Mouse (Mus musculus): Measurements from ENCODE around the gene Akap14. TPM values are rescaled to one million over a fixed set of nuclear protein-coding genes. Genes with fewer than 3 reads are reported as not detected.

The Akap14 gene
- total RNA-seq, 1 experiment, result not detected

DNA sequence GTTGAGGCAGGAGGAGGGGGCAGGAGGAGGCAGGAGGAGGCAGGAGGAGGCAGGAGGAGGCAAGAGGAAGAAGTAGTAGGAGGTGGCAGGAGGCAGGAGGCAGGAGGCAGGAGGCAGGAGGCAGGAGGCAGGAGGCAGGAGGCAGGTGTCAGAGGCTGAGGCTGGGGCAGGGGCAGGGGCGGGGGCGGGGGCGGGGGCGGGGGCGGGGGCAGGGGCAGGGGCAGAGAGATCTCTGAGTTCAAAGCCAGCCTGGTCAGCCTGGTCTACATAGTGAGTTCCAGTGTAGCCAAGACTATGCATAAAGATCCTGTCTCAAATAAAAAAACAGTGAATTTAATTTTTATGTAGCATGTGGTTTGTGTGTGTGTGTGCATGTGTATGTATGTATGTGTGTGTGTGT, 51.6 kb downstream of the Akap14 start:
- Histone ChIP-seq H3K27ac (ENCODE audit: insufficient read depth, low read depth, low read length, poor library complexity, severe bottlenecking) (no peak overlapping the region), H3K4me1 (ENCODE audit: control insufficient read depth in 2 of 2, insufficient read depth in 2 of 2, low read length in 2 of 2, poor library complexity in 1 of 2) (no peaks in the 10 kb centered on the region), H3K9me3 (ENCODE audit: control insufficient read depth, insufficient read depth, low read depth, low read length) (no peaks in the 10 kb centered on the region), H3K4me3 (ENCODE audit: insufficient read depth in 1 of 2, low read depth in 1 of 2, low read length in 2 of 2, poor library complexity in 1 of 2, severe bottlenecking in 1 of 2) (no peak overlapping the region), H3K36me3 (ENCODE audit: control insufficient read depth, insufficient read depth, low read length, poor library complexity, severe bottlenecking) (no peaks in the 10 kb centered on the region), H3K9ac (ENCODE audit: insufficient read depth, low read depth, low read length, poor library complexity, severe bottlenecking) (no peak overlapping the region)
- DNase-seq (ENCODE audit: low read depth, low spot score), result no peak
- TF ChIP-seq ZC3H11A (IDR thresholded peaks at IDR 0.05; ENCODE audit: borderline replicate concordance, low read depth, low read length) (no peak), HCFC1 (IDR thresholded peaks at IDR 0.05; ENCODE audit: borderline replicate concordance, insufficient read depth, low read length) (no peak), CHD2 (IDR thresholded peaks at IDR 0.05; ENCODE audit: low read depth, low read length) (no peak), MAFK (IDR thresholded peaks at IDR 0.05; ENCODE audit: insufficient read depth, low read depth, low read length) (no peak), ZNF384 (IDR thresholded peaks at IDR 0.05; ENCODE audit: low read depth, low read length) (no peak)
- in situ Hi-C loops (cut with MboI; ENCODE audit: low sequenced_read_pairs in 2 of 2, unreplicated experiment in 2 of 2), result no loop called here

GRCm38 (mm10) chrX:37110881-37111193, 57.8 kb downstream of the Akap14 start:
- Histone ChIP-seq H3K36me3 (ENCODE audit: control insufficient read depth, insufficient read depth, low read length, poor library complexity, severe bottlenecking) (no peaks in the 10 kb centered on the region; the same call in 1 of the 2 replicates), H3K9ac (ENCODE audit: insufficient read depth, low read depth, low read length, poor library complexity, severe bottlenecking) (no peak overlapping the region), H3K4me1 (ENCODE audit: control insufficient read depth in 2 of 2, insufficient read depth in 2 of 2, low read length in 2 of 2, poor library complexity in 1 of 2) (no peaks in the 10 kb centered on the region), H3K27ac (ENCODE audit: insufficient read depth, low read depth, low read length, poor library complexity, severe bottlenecking) (no peak overlapping the region), H3K4me3 (ENCODE audit: insufficient read depth in 1 of 2, low read depth in 1 of 2, low read length in 2 of 2, poor library complexity in 1 of 2, severe bottlenecking in 1 of 2) (no peak overlapping the region), H3K9me3 (ENCODE audit: control insufficient read depth, insufficient read depth, low read depth, low read length) (no peaks in the 10 kb centered on the region)
- in situ Hi-C loops (cut with MboI; ENCODE audit: low sequenced_read_pairs in 2 of 2, unreplicated experiment in 2 of 2), result no loop called here
- TF ChIP-seq ZC3H11A (IDR thresholded peaks at IDR 0.05; ENCODE audit: borderline replicate concordance, low read depth, low read length), result no peak
- no peak for TF ChIP-seq HCFC1 (IDR thresholded peaks at IDR 0.05; ENCODE audit: borderline replicate concordance, insufficient read depth, low read length)
- TF ChIP-seq CHD2 (IDR thresholded peaks at IDR 0.05; ENCODE audit: low read depth, low read length), result no peak
- TF ChIP-seq MAFK (IDR thresholded peaks at IDR 0.05; ENCODE audit: insufficient read depth, low read depth, low read length), result no peak
- no peak for TF ChIP-seq ZNF384 (IDR thresholded peaks at IDR 0.05; ENCODE audit: low read depth, low read length)
- no peak for DNase-seq (ENCODE audit: low read depth, low spot score)

DNA sequence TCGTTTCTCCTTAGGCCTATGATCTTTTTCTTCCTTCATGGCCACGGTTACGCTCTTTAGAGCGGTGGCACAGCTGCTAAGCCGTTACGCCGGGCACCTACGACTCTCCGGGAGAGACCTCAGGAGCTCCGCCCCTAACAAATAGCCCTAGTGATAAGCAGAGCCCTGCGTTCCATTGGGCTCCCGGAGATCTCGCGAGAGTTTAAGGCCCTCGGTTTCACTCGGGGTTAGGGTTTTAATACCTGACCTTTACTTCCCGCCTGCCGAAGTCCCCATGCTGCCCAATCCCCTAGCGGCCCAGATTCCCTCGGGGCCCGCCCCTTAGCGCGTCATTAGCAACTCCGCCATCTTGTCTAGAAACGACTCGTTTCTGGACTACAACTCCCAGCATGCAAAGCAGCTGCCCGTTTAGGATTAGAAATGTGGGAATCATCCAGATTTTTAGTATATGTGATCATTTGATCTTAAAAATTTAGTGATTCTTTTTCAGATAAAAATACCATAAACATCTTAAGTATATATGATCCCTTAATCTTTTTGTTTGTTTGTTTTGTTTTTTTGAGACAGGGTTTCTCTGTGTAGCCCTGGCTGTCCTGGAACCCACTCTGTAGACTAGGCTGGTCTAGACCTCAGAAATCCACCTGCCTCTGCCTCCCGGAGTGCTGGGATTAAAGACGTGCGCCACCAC, 58.3 kb downstream of the Akap14 start, which contains the start of gene Upf3b:
Gene Upf3b, minus strand, starts transcription at position 130 of the 688 bp plus-strand sequence.
- Histone ChIP-seq H3K9me3 (ENCODE audit: control insufficient read depth, insufficient read depth, low read depth, low read length) (no peaks in the 10 kb centered on the region), H3K27ac (ENCODE audit: insufficient read depth, low read depth, low read length, poor library complexity, severe bottlenecking) (peak within 1 kb of the TSS; percentile 66), H3K4me1 (ENCODE audit: control insufficient read depth in 2 of 2, insufficient read depth in 2 of 2, low read length in 2 of 2, poor library complexity in 1 of 2) (no peaks in the 10 kb centered on the region), H3K4me3 (ENCODE audit: insufficient read depth in 1 of 2, low read depth in 1 of 2, low read length in 2 of 2, poor library complexity in 1 of 2, severe bottlenecking in 1 of 2) (peak within 1 kb of the TSS; percentile 80 to 93), H3K9ac (ENCODE audit: insufficient read depth, low read depth, low read length, poor library complexity, severe bottlenecking) (peak within 1 kb of the TSS; percentile 93), H3K36me3 (ENCODE audit: control insufficient read depth, insufficient read depth, low read length, poor library complexity, severe bottlenecking) (no peaks in the 10 kb centered on the region; the same call in 1 of the 2 replicates)
- DNase-seq (ENCODE audit: low read depth, low spot score), result peak; percentile 91
- TF ChIP-seq MAFK (IDR thresholded peaks at IDR 0.05; ENCODE audit: insufficient read depth, low read depth, low read length), result no peak
- TF ChIP-seq ZNF384 (IDR thresholded peaks at IDR 0.05; ENCODE audit: low read depth, low read length), result no peak
- peak; percentile 89 for TF ChIP-seq CHD2 (IDR thresholded peaks at IDR 0.05; ENCODE audit: low read depth, low read length)
- TF ChIP-seq HCFC1 (IDR thresholded peaks at IDR 0.05; ENCODE audit: borderline replicate concordance, insufficient read depth, low read length), result peak; percentile 87
- TF ChIP-seq ZC3H11A (IDR thresholded peaks at IDR 0.05; ENCODE audit: borderline replicate concordance, low read depth, low read length), result no peak
- in situ Hi-C loops (cut with MboI; ENCODE audit: low sequenced_read_pairs in 2 of 2, unreplicated experiment in 2 of 2), result no loop called here

- H3K36me3 ChIP-seq (ENCODE audit: control insufficient read depth, insufficient read depth, low read length, poor library complexity, severe bottlenecking), result no peaks in the 10 kb centered on the region; the same call in 1 of the 2 replicates
- no peaks in the 10 kb centered on the region for H3K4me1 ChIP-seq (ENCODE audit: control insufficient read depth in 2 of 2, insufficient read depth in 2 of 2, low read length in 2 of 2, poor library complexity in 1 of 2)
- H3K27ac ChIP-seq (ENCODE audit: insufficient read depth, low read depth, low read length, poor library complexity, severe bottlenecking), result peak overlapping the region; percentile 66
- peak overlapping the region; percentile 93 for H3K9ac ChIP-seq (ENCODE audit: insufficient read depth, low read depth, low read length, poor library complexity, severe bottlenecking)
- peak overlapping the region; percentile 80 to 93 for H3K4me3 ChIP-seq (ENCODE audit: insufficient read depth in 1 of 2, low read depth in 1 of 2, low read length in 2 of 2, poor library complexity in 1 of 2, severe bottlenecking in 1 of 2)
- no peak for TF ChIP-seq ZC3H11A (IDR thresholded peaks at IDR 0.05; ENCODE audit: borderline replicate concordance, low read depth, low read length)
- no peak for TF ChIP-seq CHD2 (IDR thresholded peaks at IDR 0.05; ENCODE audit: low read depth, low read length)
- no peak for TF ChIP-seq MAFK (IDR thresholded peaks at IDR 0.05; ENCODE audit: insufficient read depth, low read depth, low read length)
- no peak for TF ChIP-seq ZNF384 (IDR thresholded peaks at IDR 0.05; ENCODE audit: low read depth, low read length)
- no peak for TF ChIP-seq HCFC1 (IDR thresholded peaks at IDR 0.05; ENCODE audit: borderline replicate concordance, insufficient read depth, low read length)
- in situ Hi-C loops (cut with MboI; ENCODE audit: low sequenced_read_pairs in 2 of 2, unreplicated experiment in 2 of 2), result no loop called here
- H3K9me3 ChIP-seq (ENCODE audit: control insufficient read depth, insufficient read depth, low read depth, low read length), result no peaks in the 10 kb centered on the region
- DNase-seq (ENCODE audit: low read depth, low spot score), result no peak
Observed at GRCm38 (mm10) chrX:37109526-37110192, 59.0 kb downstream of the Akap14 start.

Data from ES-E14 (cell line).